Mouse (Mus musculus): ENCODE data around the gene Fam163b.

Fam163b gene

DNA sequence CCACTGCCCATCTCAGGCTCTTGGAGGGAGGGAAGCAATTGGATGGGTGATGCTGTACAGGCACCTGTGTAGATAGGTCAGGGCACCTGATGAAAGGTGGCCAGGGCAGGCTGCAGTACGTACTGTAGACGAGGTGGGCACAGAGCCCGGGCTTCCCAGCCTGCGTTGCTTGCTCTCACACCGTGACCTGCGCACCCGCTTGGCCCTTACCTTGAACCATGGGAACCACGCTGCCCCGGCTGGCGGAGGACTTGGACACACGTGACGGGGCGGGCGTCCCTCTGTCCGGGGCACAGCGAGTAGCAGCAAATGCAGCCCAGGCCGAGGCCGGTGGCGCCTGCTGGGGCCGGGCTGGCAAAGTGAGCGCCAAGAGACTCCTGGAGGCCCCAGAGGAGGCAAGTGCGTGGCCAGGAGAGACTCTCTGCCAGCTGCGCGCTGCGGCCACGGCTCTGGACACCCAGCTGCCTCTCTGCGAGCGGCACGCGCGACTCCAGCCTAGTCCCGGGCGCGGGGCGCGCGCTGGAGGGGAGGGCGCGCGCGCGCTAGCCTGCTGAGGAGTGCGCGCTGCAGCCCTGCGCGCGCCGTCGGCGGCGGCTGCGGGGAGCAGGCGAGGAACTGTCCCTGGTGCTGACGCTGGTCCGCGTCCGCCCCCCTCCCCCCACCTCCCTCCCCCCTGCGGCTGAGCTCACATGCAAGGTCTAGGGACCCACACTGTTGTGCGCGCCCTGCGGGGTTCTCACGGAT, at the start of gene Fam163b:
Gene Fam163b (minus strand): TSS at position 542 of the 744 bp plus-strand sequence.
- peak; percentile 88 for DNase-seq (ENCODE audit: low read depth, low spot score)

DNA sequence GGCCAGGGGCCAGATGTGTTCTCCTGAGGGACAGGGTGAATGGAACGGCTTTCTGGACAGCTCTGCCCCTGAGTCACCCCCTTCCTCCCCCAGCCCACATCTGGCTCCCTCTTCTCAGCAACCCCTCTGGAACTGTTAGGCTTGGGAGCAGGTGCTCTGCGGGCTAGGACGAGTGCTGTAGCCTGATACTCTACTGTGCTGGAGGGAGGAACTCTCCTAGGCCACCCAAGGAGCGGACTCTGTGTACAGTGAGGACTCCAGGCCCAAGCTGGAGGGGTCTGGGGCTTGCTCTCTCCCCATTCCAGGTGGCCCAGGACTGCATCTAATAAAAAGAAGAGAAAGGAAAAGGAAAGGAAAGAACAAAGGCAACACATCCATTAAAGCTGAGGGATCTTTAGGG, 47.7 kb upstream of the Fam163b start:
- DNase-seq (ENCODE audit: low read depth, low spot score), result no peak

DNA sequence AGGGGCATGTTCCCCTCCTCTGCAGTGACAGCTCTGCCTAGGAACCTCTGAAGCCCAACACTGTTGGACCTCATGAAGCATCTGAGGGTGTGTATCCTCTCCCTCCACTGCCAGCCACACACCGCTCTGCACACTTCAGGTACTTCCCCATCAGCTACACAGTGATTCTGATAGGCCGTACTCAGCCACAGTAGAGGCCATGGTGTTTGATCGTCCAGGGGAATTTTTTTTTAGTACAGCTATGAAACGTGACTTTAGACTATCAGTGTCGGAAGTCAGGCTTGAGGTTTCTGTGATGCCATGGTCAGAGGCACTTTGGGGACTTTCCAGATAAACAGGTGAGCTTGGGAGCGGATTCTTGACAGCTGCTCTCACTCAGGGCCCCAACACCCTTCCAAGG, 45.2 kb upstream of the Fam163b start:
- no peak for DNase-seq (ENCODE audit: low read depth, low spot score)

DNA sequence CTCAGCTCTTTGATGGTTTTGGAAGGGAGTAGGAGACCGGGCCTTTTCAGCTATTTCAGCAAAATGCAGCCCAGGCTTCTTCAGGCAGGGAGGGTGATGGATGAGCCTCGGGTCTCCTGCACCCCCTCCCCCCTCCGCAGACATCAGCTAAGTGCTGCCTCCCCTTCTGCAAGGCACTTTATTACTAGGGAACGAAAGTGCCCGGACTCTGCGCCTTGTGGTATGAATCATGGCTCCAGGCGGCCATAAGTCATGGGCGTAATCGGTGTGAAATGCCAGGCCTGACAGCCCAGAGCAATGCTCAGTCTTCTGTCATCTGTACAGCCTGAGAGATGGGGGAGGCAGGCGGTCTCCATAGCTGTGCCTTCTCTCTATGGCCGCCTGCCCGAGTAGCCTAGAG, 41.4 kb upstream of the Fam163b start:
- no peak for DNase-seq (ENCODE audit: low read depth, low spot score)

DNA sequence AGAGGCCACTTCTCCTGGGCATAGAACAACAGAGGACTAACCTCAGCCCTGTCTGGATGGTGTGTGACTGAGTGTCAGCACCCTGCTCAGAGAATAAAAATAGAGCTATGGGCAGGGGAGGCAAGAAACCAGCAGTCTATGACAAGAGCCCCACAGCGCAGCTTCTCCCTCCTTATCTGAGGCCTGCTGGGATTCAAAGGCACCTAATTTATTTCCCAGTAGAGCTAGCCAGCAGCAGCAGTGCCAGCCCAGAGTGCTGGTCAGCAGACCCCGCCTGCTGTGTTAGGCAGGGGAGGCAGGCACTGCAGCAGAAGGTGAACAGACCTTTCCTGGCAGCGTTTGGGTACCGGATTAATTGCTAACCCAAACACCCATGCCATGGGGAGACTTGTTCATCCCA, 39.6 kb upstream of the Fam163b start:
- DNase-seq (ENCODE audit: low read depth, low spot score), result no peak

DNA sequence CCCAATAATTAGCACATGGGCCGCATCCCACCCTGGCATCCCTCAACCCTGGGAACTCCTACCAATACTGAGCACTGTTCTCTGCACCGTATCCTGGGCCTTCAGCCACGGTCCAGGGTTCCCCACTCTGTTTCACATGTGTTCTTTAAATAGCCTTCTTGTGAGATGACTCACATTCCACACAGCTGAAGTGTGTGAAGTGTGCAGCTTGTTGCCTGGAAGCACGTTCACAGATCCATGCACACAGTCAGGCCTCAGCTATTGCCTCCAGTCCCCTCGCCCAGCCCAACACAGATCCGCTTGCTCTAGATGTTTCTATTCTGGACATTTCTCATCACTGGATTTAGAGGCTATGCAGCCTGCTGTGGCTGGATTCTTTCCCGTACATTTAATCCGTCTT, 36.8 kb upstream of the Fam163b start:
- no peak for DNase-seq (ENCODE audit: low read depth, low spot score)

DNA sequence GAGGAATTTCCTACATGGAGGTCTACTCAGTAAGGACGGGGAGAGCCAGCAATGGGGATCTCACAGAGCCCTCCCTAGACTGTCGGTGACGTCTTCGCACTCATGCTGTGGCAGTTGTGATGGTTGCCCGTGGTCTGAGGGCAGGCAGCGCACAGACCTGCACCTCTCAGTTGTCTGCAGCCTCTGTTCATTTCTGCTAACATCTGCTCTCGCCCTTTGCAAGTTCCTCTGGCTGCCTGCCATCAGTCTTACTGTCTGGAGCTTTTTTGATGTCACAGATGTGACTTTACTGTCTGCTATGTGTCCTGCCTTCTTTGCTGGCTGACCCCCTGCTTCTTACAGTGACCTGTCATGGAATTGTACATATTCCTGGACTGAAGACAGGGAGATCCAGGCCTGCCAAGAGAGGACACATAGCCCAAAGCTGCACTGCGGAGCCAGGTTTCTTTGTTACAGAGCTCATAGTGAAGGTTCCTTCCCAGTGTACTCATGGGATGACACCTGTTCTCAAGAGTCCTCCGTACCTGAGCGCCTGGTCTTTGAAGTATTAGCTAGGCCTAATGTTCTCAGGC, 33.5 kb upstream of the Fam163b start:
- DNase-seq (ENCODE audit: low read depth, low spot score), result no peak

DNA sequence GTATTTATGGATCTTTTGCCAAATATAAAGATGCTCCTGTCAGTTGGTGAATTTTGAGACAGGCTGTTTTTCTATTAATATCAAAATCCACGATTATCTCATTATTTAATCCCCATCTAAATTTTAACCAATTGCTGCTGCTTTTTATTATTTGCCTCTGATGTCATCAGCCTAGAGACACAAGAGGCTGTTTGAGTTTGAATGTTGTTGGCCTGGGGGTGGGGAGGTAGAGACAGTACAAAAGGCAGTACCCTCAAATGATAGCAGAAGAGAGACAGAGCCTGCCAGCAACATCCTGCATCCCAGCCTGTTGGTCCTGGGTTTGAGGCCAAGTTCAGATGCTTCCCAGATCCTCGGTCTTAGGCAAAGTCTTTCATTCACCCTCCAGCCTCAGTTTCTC, 32.0 kb upstream of the Fam163b start:
- no peak for DNase-seq (ENCODE audit: low read depth, low spot score)

DNA sequence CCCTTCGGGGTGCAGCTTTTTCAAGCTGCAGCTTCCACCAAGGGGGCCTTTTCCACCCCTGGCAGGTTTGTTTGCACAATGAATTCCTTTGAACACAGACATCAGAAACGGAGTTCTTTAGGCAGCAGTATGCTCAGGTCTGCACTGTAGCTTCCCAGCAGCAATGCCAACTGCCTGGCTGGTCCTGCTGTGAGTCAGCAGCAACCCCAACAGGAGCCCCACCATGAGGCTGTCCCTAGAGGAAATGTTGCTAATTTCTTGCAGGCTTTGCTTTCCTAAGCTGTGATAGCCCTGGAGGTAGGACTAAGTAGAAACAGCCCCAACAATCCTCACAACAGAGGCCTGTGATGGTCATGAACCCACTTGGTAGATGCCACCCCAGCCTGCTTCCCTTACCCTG, 24.7 kb upstream of the Fam163b start:
- DNase-seq (ENCODE audit: low read depth, low spot score), result no peak

DNA sequence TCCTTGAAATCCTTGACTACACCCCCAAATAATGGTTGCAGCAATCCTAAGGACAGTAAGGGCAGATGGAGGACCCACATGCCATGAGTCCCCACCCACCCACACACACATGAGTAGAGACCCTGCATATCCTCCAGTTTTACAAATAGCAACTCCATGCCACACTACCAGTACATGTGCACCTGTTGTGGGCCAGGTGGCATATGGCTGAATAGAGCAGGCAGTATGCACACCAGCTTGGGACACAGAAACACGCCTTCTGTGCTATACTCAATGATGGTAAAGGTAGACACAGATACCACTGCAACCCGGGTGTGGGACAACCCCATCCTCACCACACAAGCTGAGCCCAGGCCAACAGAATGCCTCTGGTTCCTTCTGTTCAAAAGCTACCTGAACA, 23.8 kb upstream of the Fam163b start:
- no peak for DNase-seq (ENCODE audit: low read depth, low spot score)

DNA sequence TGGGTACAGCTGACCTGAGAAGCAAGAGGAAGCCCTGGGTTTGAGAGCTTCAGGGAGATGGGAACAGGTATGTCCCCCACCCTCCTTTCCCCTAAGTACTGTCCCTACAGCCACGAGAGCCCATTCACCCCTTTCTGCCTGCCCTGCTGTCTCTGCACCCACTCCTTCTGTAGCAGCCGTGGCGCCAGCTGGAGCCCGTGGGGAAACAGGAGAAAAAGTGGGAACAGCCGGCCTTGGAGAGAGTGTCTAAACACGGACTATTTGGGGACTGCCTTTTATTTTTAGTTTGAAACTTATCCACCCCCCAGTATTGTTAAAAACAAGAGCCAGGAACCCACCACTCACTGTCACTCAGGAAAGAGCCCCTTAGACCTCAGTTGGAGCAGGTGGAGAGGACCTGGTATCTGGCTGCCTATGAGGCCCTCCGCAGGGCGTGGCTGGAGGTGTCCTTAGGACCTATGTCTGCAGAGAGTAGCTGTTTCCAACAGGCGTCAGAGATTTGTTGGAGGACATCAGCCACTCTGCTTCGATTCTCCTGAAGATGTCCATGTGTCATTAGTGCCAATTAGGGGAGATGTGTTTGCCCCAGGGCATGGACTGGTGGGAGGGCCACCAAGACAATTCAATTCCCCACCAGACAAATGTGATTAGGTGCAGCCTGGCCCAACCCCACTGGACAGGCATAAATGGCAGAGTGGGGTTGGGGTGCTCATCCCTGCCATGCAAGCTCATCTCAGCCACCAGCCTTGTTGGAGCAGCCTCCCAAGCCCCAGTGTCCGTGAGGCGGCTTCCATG, 22.7 kb upstream of the Fam163b start, which contains the start of gene Dbh:
Gene Dbh (plus strand): TSS at position 438 of the 795 bp plus-strand sequence.
- DNase-seq (ENCODE audit: low read depth, low spot score), result no peak

DNA sequence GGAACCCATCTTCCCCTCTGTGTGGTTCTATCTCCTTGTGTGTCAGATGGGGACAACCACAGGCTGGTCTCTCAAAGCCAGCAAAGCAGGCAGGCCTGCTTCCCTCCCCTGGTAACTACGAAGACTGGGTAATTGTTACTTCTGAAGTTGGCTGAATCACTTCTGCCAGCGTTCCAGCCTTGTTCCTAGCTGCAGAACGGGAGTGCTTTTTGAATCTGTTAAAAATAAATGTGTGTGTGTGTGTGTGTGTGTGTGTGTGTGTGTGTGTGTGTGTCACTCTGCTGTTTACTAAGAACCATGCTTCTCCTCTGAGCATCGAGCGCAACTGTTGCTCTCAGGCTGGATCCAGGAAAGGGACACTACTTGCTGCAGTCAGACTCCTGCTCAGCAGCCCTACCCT, 21.6 kb upstream of the Fam163b start:
- DNase-seq (ENCODE audit: low read depth, low spot score), result no peak

DNA sequence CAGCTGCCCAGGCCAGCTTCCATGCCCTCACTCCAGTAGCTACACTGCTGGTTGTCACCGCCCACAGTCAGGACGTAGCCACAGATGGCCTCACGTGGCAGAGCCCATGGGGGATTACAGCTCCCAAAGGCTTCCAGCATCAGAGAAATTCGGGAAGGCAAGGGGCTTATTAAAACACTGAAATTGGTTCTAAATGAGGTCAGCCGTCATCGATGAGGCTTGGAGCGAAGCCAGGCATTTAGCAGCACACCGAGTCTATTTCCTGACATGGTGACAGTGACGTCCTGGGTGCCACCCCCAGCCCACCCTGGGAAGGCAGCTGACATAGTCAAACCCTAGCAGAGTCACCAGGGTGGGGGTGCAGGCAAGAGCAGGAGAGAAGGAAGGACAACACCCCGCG, 20.4 kb upstream of the Fam163b start:
- DNase-seq (ENCODE audit: low read depth, low spot score), result no peak

DNA sequence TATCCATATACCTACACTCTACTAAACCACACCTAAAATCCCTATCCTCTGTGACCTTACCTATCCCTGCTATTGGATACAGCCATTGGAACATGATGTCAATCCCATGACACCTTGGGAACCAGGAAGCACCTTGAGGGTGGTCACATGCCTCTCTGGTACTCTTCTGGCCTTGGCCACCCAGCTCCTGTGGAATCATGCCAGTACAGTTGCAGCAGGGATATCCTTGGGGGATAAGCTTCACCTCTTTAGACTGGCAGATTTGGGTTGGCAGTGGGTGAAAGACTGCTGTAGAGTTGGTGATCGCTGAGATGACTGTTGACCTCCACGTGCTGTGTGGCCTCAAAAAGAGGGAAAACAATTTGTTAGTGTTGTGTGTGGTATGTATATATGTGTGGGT, 19.2 kb upstream of the Fam163b start:
- DNase-seq (ENCODE audit: low read depth, low spot score), result no peak

DNA sequence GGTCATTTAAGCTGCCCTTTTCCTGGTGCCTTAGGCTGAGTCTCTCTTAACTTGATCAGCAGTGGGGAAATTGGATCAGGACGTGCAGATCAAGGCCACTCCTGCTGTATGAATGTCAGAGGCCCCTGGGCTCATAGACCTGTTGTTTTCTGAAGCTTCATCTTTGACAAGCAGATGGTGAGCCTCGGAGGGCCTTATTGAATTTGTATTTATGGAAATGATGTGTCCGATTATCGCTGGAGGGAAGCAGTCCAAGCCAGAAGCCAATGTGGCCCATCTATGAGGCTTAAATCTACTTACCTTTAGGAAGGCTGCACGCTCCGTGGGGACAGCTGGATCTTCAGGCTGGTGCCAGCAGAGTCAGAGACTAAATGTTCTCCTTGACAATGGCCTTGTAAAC, 14.3 kb upstream of the Fam163b start:
- DNase-seq (ENCODE audit: low read depth, low spot score), result no peak

DNA sequence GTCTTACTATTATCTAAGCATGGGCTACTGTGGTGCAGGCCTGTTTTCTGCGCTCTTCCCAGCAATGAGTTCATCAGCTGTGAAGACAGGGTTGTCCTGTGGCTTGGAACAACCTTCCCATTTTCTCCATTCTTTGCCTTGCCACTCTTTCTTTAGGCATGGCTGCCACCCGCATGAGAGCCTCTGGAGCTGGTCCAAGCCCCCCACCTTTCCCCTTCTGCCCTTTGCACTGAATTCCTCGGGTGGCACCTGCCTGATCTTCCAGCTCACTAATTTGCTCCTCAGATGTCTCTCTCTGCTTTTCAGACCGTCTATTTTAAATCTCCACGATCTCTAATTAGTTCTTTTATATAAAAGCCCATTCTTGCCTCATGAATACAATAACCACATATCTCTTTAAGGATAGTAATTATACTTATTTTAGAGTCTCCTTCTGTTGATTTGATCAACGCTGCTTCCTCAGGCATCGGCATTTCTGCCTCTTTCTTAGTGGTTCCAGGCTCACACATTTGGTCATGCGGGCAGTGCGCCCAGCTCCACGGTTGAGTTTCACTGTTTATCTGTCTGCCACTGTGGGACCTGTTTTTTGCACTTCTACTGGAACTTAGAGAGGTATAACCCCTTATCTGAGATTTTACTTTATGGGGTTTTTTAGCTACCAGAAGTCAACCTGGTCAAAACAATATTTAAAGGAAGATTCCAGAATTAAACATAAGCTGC, 12.3 kb upstream of the Fam163b start:
- DNase-seq (ENCODE audit: low read depth, low spot score), result no peak

DNA sequence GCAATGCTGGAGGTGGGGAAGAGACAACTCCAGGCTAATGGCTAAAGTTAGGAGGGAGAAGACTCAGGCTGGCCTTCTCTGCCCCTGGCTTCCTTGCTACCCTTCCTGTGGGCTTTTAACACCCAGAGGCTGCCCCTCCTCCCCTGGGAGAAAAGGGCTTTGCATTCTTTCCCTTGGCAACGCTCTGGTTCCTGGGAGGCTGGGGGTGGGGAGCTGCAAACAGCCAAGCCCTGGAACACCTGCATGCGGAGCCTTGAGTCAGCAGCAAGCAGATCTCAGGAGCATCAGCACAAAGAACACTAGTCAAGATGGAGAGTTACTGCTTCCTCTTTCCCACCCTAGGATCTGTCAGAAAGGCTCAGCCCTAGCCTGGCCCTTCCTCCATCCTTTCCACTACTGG, 7.2 kb upstream of the Fam163b start:
- DNase-seq (ENCODE audit: low read depth, low spot score), result no peak

DNA sequence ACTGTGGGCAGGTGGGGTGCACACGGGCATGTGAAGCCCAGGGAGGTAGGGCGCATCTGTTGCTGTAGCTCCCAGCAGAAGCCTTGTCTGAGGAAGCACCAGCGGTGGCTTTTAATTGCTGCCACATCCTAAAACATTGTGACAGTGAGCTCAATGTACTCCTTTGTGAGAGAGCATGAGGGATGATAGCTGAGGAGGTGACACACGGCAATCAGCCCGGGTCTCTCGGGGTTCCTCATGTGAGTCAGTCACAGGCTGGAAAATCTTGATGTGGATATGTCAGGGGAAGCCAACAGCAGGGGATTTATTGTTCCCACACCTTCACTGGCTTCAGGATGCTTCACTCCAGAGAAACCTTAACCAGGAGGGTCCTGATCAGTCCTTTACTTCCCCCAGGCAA, 4.5 kb upstream of the Fam163b start:
- DNase-seq (ENCODE audit: low read depth, low spot score), result no peak

DNA sequence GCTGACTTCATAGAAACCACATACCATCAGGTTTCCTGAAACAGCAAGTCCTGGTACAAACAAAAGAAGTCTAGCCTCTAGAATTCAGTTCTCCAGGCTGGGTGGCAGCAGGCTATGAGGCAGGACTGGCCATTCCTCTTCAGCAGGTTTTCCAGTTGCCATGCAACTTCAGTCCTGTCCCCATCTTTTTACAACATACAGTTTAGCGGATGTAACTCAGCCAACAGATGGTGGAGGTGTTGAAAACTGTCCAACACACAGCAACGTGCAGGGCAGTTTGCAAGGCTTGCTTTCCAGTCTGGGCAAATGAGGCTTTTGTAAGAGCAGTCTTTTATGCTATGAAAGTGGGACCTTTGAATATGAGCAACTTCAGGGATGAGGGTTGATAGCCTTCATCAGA, 2.7 kb upstream of the Fam163b start:
- DNase-seq (ENCODE audit: low read depth, low spot score), result no peak

DNA sequence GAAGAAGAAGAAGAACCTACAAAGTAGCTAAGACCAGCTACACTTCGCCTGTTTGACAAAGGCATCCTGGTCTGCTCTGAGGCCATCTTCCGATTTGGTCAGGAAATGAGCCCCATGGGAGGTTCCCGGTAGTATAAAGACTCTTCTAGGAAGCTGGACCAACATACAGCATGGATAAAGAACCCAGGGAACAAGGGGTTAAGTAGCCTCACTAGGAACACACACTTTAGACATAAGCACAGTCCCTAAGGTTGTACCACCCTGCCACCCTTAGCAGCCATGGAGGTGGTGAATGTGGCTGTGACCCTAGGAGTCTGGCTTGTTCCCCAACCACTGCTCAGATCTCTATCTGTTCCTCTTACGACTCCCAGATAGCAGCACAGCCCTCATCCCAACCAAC, 3.9 kb downstream of the Fam163b start:
- DNase-seq (ENCODE audit: low read depth, low spot score), result no peak

DNA sequence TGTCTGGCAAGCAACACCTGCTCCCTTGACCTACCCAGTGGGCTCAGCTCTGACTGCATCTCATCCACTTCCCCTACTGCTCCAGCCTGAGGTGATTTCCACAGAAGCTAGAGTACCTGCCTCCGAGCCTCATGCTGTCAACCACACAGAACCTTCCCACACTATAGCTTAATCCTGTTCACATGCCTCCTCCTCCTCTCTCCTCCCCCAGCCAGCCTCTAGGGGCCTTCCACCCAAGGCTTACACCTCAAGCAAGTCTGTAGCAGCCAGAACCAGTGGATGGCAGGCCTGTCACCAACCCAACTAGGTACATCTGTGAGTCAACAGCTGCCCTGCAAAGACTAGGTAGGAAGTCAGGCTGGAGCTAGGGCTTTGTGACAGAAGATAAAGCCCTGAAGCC, 5.5 kb downstream of the Fam163b start:
- DNase-seq (ENCODE audit: low read depth, low spot score), result no peak

DNA sequence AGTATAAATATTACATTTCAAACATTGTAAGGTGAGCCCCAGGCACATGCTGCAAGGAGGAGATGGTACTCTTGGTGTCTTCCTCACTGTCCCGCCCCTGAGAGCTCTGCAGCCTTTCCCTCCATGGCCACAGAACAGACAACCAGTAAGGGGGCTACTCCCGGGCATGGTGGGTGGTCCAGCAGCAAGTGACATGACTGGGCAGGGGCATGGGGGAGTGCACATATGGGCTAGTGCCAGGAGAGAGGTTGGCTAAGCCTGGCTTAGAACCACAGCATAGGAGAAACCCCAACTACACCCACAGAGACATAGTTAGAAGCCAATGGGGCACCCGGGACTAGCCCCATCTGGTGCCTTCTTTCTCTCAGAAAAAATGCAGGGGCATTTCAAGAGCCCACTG, 6.0 kb downstream of the Fam163b start:
- DNase-seq (ENCODE audit: low read depth, low spot score), result no peak

All from ZHBTc4 (cell line).